Comparison of ENCODE assay signal across 23 mouse cellular contexts in genomic region chr11:107527632-107528031, GRCm38 (mm10). TPM values are rescaled to one million over a fixed set of nuclear protein-coding genes. Genes with fewer than 3 reads are reported as not detected.
DNase-seq lines count a peak whose midpoint lies in the region; ATAC-seq and TF ChIP-seq lines count a peak whose summit lies in the region.
"Had no signal": no experiment of that assay in that cellular context is flagged by ENCODE, and none has a peak within 500 bp of the region (broad histone marks: within the 10 kb centered on the region; RNA-seq: fewer than 3 reads in every experiment).

No protein-coding gene starts in this region.

- no peak for DNase-seq in hindbrain, embryonic 10.5 days (ENCODE audit: low spot score)
- DNase-seq in ES-E14 (ENCODE audit: low read depth, low spot score) (no peak), Patski (ENCODE audit: low read depth, low spot score) (peak; percentile 48)
- peak; percentile 12 for DNase-seq in retina, postnatal 1 day
- no peak for DNase-seq in right cerebral cortex, postnatal 4 days
- DNase-seq: adrenal gland, adult 2 months; adrenal gland, postnatal 25 days; cerebellum, adult 18-20 months; cerebellum, adult 9-11 months; gastrocnemius, postnatal 10 days; heart, adult 18-20 months; heart, postnatal 14 days; kidney, adult 11 months; kidney, adult 9 months had no signal

- CTCF ChIA-PET in Patski (lab: Charles Lee), result no interaction called here

- no peaks in the 10 kb centered on the region for H3K9me3 ChIP-seq in hindbrain, embryonic 10.5 days
- H3K9me3 ChIP-seq in hindbrain, embryonic 12.5 days (replicated peaks), result no peaks in the 10 kb centered on the region
- no peaks in the 10 kb centered on the region for H3K9me3 ChIP-seq in ES-E14 (ENCODE audit: control insufficient read depth, insufficient read depth, low read depth, low read length)
- H3K9me3 ChIP-seq in heart, embryonic 12.5 days (replicated peaks), result 0 out of 2 replicates have a peak, but pooled peaks cover 3% of the 10 kb centered on the region
- H3K9me3 ChIP-seq: embryonic facial prominence, embryonic 15.5 days; heart, embryonic 10.5 days; heart, embryonic 15.5 days had no signal

- no peaks in the 10 kb centered on the region for H3K27me3 ChIP-seq in hindbrain, embryonic 10.5 days (ENCODE audit: insufficient read depth, poor library complexity, severe bottlenecking)
- H3K27me3 ChIP-seq in hindbrain, embryonic 12.5 days, result no peaks in the 10 kb centered on the region
- H3K27me3 ChIP-seq in Patski, result no peaks in the 10 kb centered on the region
- H3K27me3 ChIP-seq in heart, embryonic 12.5 days (replicated peaks), result no peaks in the 10 kb centered on the region
- H3K27me3 ChIP-seq: embryonic facial prominence, embryonic 15.5 days; heart, embryonic 15.5 days had no signal

- no peak overlapping the region for H3K4me3 ChIP-seq in hindbrain, embryonic 10.5 days
- no peak overlapping the region for H3K4me3 ChIP-seq in hindbrain, embryonic 12.5 days
- H3K4me3 ChIP-seq in ES-E14 (ENCODE audit: insufficient read depth in 1 of 2, low read depth in 1 of 2, low read length in 2 of 2, poor library complexity in 1 of 2, severe bottlenecking in 1 of 2), result no peak overlapping the region
- H3K4me3 ChIP-seq in heart, embryonic 12.5 days, result no peak overlapping the region
- H3K4me3 ChIP-seq: embryonic facial prominence, embryonic 15.5 days; erythroblast, embryonic 14.5 days; heart, embryonic 10.5 days; heart, embryonic 15.5 days had no signal

- no peaks in the 10 kb centered on the region for H3K36me3 ChIP-seq in hindbrain, embryonic 10.5 days
- H3K36me3 ChIP-seq in hindbrain, embryonic 12.5 days, result no peaks in the 10 kb centered on the region
- H3K36me3 ChIP-seq in ES-E14 (ENCODE audit: control insufficient read depth, insufficient read depth, low read length, poor library complexity, severe bottlenecking), result no peaks in the 10 kb centered on the region
- H3K36me3 ChIP-seq in heart, embryonic 12.5 days, result no peaks in the 10 kb centered on the region
- H3K36me3 ChIP-seq: embryonic facial prominence, embryonic 15.5 days; heart, embryonic 10.5 days; heart, embryonic 15.5 days had no signal

- TF ChIP-seq CTCF in Patski (IDR thresholded peaks at IDR 0.05), result no peak

- 27% methylated on average over 3 of the region's 3 CpGs for WGBS in hindbrain, embryonic 10.5 days
- 17% methylated on average over 3 of the region's 3 CpGs for WGBS in hindbrain, embryonic 12.5 days
- WGBS in heart, embryonic 12.5 days, result 59% methylated on average over 3 of the region's 3 CpGs

- no peak overlapping the region for H3K4me2 ChIP-seq in hindbrain, embryonic 12.5 days (replicated peaks)
- no peak overlapping the region for H3K4me2 ChIP-seq in heart, embryonic 12.5 days
- H3K4me2 ChIP-seq: embryonic facial prominence, embryonic 15.5 days; heart, embryonic 15.5 days had no signal

- H3K9ac ChIP-seq in hindbrain, embryonic 12.5 days, result no peak overlapping the region
- no peak overlapping the region for H3K9ac ChIP-seq in ES-E14 (ENCODE audit: insufficient read depth, low read depth, low read length, poor library complexity, severe bottlenecking)
- H3K9ac ChIP-seq in heart, embryonic 12.5 days, result no peak overlapping the region
- H3K9ac ChIP-seq: embryonic facial prominence, embryonic 15.5 days; heart, embryonic 15.5 days had no signal

- 0 out of 2 replicates have a peak overlapping the region, but pooled peaks have one; percentile 45 for H3K27ac ChIP-seq in hindbrain, embryonic 10.5 days
- no peak overlapping the region for H3K27ac ChIP-seq in hindbrain, embryonic 12.5 days
- H3K27ac ChIP-seq in ES-E14 (ENCODE audit: insufficient read depth, low read depth, low read length, poor library complexity, severe bottlenecking), result peak overlapping the region; percentile 78; the same call in 1 of the 2 replicates
- no peak overlapping the region for H3K27ac ChIP-seq in heart, embryonic 12.5 days (ENCODE audit: poor library complexity, severe bottlenecking)
- H3K27ac ChIP-seq: embryonic facial prominence, embryonic 15.5 days; heart, embryonic 10.5 days; heart, embryonic 15.5 days had no signal

- no peak for ATAC-seq in hindbrain, embryonic 12.5 days (ENCODE audit: low FRiP score)
- no peak for ATAC-seq in Patski
- ATAC-seq in heart, embryonic 12.5 days (ENCODE audit: insufficient number of reproducible peaks, low FRiP score), result no peak
- ATAC-seq: forebrain, embryonic 16.5 days; hindbrain, embryonic 16.5 days; inflammation-experienced regulatory T-cells, adult 6 months had no signal

- peaks cover 13% of the 10 kb centered on the region for H3K4me1 ChIP-seq in hindbrain, embryonic 10.5 days (replicated peaks)
- no peaks in the 10 kb centered on the region for H3K4me1 ChIP-seq in hindbrain, embryonic 12.5 days
- peaks cover 3 to 35% of the 10 kb centered on the region in 2 experiments; a peak in 3 of 4 replicates for H3K4me1 ChIP-seq in ES-E14 (ENCODE audit: control insufficient read depth in 2 of 2, insufficient read depth in 2 of 2, low read length in 2 of 2, poor library complexity in 1 of 2)
- H3K4me1 ChIP-seq in heart, embryonic 12.5 days (replicated peaks), result peaks cover 6% of the 10 kb centered on the region; the same call in 1 of the 2 replicates
- H3K4me1 ChIP-seq: embryonic facial prominence, embryonic 15.5 days; heart, embryonic 15.5 days had no signal

- POLR2A ChIA-PET in Patski (lab: Charles Lee), result no interaction called here

- in situ Hi-C loops in ES-E14 (cut with MboI; ENCODE audit: low sequenced_read_pairs in 2 of 2, unreplicated experiment in 2 of 2), result no loop called here
- in situ Hi-C loops in Patski (cut with MboI; ENCODE audit: low pct_unique_long_range_greater_than_20kb), result no loop called here

TF ChIP-seq in ES-E14, 5 proteins besides CTCF, POLR2A, EP300 and RAD21:
- TF ChIP-seq ZNF384 (IDR thresholded peaks at IDR 0.05; ENCODE audit: low read depth, low read length) (no peak), MAFK (IDR thresholded peaks at IDR 0.05; ENCODE audit: insufficient read depth, low read depth, low read length) (no peak), HCFC1 (IDR thresholded peaks at IDR 0.05; ENCODE audit: borderline replicate concordance, insufficient read depth, low read length) (no peak), CHD2 (IDR thresholded peaks at IDR 0.05; ENCODE audit: low read depth, low read length) (no peak), ZC3H11A (IDR thresholded peaks at IDR 0.05; ENCODE audit: borderline replicate concordance, low read depth, low read length) (no peak)

RNA-seq across cellular contexts. Expression of gene Helz, which starts 20.1 kb away (rescaled TPM):
- polyA plus RNA-seq in hindbrain, embryonic 10.5 days (2016; fragmentation: Nextera tagmentation; extraction: Ambion mirVana), result 20.6 and 23.7 TPM in 2 replicates
- 21.4 and 22.6 TPM in 2 replicates for polyA plus RNA-seq in hindbrain, embryonic 12.5 days (2016; fragmentation: Nextera tagmentation; extraction: Ambion mirVana)
- total RNA-seq in ES-E14 (2012; rRNA removed), result 40.1 and 43.5 TPM in 2 replicates
- 19.6 TPM for polyA plus RNA-seq in Patski (2021)
- polyA plus RNA-seq in heart, embryonic 12.5 days (2016; fragmentation: Nextera tagmentation; extraction: Ambion mirVana), result 19.5 and 22.8 TPM in 2 replicates

RNA-seq across cellular contexts. Expression of gene Psmd12, which starts 48.3 kb away (rescaled TPM):
- polyA plus RNA-seq in hindbrain, embryonic 10.5 days (2016; fragmentation: Nextera tagmentation; extraction: Ambion mirVana), result 188 and 220 TPM in 2 replicates
- polyA plus RNA-seq in hindbrain, embryonic 12.5 days (2016; fragmentation: Nextera tagmentation; extraction: Ambion mirVana), result 172 and 177 TPM in 2 replicates
- total RNA-seq in ES-E14 (2012; rRNA removed), result 72.7 and 140 TPM in 2 replicates
- 118 TPM for polyA plus RNA-seq in Patski (2021)
- polyA plus RNA-seq in heart, embryonic 12.5 days (2016; fragmentation: Nextera tagmentation; extraction: Ambion mirVana), result 156 and 160 TPM in 2 replicates

RNA-seq across cellular contexts. Expression of gene Pitpnc1, which starts 57.1 kb away (rescaled TPM):
- 21.9 and 22.8 TPM in 2 replicates for polyA plus RNA-seq in hindbrain, embryonic 10.5 days (2016; fragmentation: Nextera tagmentation; extraction: Ambion mirVana)
- 36.5 and 37.1 TPM in 2 replicates for polyA plus RNA-seq in hindbrain, embryonic 12.5 days (2016; fragmentation: Nextera tagmentation; extraction: Ambion mirVana)
- 37.3 and 42.9 TPM in 2 replicates for total RNA-seq in ES-E14 (2012; rRNA removed)
- polyA plus RNA-seq in Patski (2021), result 7.3 TPM
- polyA plus RNA-seq in heart, embryonic 12.5 days (2016; fragmentation: Nextera tagmentation; extraction: Ambion mirVana), result 7.9 and 8.2 TPM in 2 replicates

Comparison
In these comparisons a context has a peak if more than half of its experiments do, and no peak if none do; other contexts are left out.
1. H3K27ac ChIP-seq: peak in hindbrain, embryonic 10.5 days (single experiment) and ES-E14 (single experiment); none in hindbrain, embryonic 12.5 days (single experiment) and heart, embryonic 12.5 days (single experiment).
2. DNase-seq: peak in Patski (single experiment) and retina, postnatal 1 day (single experiment); none in hindbrain, embryonic 10.5 days (single experiment), ES-E14 (single experiment) and right cerebral cortex, postnatal 4 days (single experiment).